Mouse (Mus musculus) telencephalon, adult 2 months (tissue): ENCODE data around the gene Zbed5.
"Not testable (repeated sequence)": the region's sequence is repeated elsewhere in the genome, so short reads cannot be mapped to it uniquely, and the experiment has no call there.

ENCODE experiments used
- DNase-seq: peaks from one replicate; pipeline ENCODE4 v3.0.0-alpha.2; 2011; ENCODE audit warnings: low read depth, low spot score

Gene Zbed5

DNA sequence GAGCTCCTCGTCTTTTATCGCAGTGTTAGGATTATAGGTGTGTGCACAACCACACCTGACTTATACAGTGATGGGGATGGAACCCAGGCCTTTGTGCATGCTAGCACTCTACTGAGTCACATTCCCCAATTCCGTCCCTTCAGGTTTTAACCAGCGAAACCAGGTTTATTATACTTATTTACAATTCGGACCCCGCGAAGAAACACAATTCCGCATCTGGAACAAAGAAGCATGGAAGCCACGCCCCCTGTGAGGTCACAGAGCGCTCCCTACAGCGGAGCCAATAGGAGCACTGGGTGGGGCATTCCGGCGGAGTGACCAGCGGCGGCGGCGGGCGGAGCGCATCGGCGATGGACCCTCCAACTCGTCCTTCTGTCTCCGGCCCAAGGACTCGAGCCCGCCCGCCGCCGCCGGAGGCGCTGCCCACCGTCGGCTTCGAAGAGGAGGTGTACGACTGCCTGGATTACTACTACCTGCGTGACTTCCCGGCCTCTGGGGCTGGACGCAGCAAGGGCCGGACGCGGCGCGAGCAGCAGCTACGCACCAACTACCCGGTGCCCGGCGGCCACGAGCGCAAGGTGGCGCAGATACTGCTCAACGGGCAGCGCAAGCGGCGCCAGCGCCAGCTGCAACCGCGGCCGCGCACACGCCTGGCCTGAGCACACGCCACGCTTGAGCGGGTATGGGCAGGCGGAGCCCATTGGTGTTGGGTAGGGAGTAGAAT is 12.9 kb downstream of the Zbed5 start, which contains the start of gene Nupr1l:
Gene Nupr1l, plus strand, starts transcription at position 299 of the 724 bp plus-strand sequence.
- peak; percentile 55 for DNase-seq

GRCm38 (mm10) chr5:129909147-129909546 is 13.6 kb downstream of the Zbed5 start:
- no peak for DNase-seq

DNA sequence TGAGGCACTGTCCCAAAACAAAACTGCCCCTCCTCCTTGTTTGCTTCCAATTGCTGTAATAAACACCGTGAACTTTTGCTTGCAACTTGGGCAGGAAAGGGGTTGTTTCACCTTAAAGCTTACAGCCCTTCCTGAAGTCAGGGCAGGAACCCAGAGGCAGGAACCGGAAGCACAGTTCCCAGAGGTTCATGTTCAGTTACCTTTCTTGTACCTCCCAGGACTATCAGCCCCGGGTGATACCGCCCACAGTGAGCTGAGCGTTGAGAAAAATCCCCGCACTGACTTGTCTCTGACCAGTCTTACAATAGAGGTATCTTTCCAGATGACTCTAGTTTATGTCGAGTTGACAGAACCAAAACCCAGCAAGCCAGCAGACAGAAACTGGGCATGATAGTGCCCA is 14.1 kb downstream of the Zbed5 start:
- DNase-seq, result no peak

DNA sequence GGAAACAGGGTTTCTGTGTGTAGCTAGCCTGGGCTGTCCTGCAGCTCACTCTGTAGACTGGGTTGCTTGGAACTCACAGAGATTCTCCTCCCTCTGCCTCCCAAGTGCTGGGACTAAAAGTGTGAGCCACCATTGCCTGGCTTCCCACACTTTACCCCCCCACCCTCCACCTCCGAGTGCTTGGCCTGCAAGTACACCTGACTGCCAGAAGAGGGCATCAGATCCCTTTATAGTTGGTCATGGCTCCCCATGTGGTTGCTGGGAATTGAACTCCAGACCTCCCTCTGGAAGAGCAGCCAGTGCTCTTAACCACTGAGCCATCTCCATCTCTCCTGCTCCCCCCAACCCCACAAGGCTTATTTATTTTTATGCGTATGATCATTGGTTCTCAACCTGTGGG is 18.5 kb downstream of the Zbed5 start:
- no peak for DNase-seq

- not testable (repeated sequence) for DNase-seq
These were observed 20.0 kb downstream of the Zbed5 start for GRCm38 (mm10) chr5:129915491-129915890.

DNA sequence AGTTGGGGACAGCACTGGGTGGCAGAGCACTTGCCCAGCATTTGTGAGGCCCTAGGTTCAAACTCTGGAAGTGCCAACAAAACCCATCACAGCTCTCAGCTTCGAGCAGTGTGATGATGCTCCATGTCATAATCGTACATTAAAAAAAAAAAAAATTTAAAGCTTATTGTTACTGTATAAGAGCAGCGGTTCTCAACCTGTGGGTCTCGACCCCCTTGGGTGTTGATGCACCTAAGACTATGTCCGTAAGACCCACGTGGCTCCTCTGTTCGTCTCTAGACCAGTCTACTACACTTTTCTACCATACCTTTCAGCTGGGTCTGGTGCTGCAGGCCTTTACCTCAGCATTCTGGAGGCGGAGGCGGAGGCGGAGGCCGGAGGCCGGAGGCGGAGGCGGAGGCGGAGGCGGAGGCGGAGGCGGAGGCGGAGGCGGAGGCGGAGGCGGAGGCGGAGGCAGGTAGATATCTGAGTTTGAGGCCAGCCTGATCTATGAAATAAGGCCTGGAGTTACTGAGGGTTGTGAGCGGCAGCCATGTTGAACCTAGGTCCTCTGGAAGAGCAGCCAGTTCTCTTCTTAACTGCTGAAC is 22.6 kb downstream of the Zbed5 start:
- DNase-seq, result no peak

GRCm38 (mm10) chr5:129918752-129919151 is 23.2 kb downstream of the Zbed5 start:
- DNase-seq, result no peak

- no peak for DNase-seq
These were observed 23.8 kb downstream of the Zbed5 start for GRCm38 (mm10) chr5:129919320-129919719.

DNA sequence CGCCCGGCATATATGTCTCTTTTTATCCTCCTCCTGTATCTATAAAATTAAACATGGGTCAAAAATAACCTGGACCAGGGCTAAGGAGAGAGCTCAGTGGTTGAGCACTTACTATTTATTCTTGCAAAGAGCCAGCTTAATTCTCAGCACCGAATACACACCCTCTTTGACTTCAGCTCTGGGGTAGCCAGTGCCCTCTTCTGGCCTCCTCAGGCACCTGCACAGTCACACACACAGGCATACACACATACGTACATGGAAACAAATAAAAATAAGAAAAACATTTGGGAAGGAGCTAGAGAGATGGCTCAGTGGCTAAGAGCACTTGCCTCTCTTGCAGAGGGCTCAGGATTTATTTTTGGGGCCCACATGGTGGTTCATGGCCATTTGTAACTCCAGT is 26.4 kb downstream of the Zbed5 start:
- no peak for DNase-seq

- no peak for DNase-seq
These were observed 29.4 kb downstream of the Zbed5 start for GRCm38 (mm10) chr5:129924820-129925452.

DNA sequence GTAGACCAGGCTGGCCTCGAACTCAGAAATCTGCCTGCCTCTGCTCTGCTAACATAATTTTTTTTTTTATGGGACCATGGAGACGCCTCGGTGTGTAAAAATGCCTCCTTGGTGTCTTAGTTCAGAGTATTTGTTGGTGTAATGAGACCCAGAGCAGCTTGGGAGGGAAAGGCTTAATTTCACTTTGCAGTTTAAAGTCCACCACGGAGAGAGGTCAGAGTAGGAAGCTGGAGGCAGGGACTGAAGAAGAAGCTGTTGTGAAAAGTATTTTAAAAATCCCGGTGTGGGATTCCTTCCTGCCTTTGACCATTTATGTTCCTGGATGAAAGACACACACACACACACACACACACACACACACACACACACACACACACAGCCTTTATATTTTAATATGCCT is 30.4 kb downstream of the Zbed5 start:
- no peak for DNase-seq

- no peak for DNase-seq
These were observed 34.7 kb downstream of the Zbed5 start for GRCm38 (mm10) chr5:129929924-129930855.

GRCm38 (mm10) chr5:129936941-129937340 is 41.4 kb downstream of the Zbed5 start:
- no peak for DNase-seq

- no peak for DNase-seq
These were observed 44.8 kb downstream of the Zbed5 start for GRCm38 (mm10) chr5:129940281-129940680.

DNA sequence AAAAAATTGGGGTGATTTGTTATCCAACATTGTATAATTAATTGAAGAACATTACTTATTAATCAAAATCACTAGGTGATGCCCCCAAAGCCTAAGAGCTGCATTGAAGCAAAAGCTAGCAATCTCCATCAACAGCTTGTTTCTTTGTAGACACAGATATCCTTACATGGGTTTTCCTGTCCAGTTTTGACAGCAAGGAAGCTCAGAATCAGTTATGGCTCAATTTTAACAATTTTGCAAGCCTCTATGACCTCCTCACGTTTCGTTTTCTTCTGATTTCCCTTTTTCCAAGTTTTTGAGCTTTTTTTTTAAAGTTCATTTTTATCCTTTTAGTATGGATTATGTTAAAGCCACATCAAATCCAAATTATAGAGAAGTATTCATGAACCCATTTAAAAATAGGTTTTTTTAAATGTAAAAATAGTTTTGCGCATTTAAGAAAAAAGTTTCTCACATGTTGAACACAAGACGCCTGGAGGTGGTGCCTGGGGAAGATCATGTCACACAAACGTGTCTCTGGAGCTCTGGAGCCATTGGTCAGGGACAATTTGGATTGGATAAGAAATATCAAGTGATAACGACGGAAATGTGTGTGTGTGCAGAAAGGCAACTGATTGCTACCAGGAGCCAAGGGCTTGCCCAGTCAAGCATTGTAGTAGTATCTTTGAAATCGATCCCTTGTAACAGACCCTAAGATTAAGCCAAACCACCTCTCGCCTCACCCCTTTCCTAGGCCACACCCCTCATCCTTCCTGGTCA is 45.4 kb downstream of the Zbed5 start:
- no peak for DNase-seq

GRCm38 (mm10) chr5:129941495-129942045 is 46.0 kb downstream of the Zbed5 start, which contains the start of gene Vkorc1l1:
TSS of gene Vkorc1l1 (plus strand) at chr5:129941970.
- peak; percentile 98 for DNase-seq

DNA sequence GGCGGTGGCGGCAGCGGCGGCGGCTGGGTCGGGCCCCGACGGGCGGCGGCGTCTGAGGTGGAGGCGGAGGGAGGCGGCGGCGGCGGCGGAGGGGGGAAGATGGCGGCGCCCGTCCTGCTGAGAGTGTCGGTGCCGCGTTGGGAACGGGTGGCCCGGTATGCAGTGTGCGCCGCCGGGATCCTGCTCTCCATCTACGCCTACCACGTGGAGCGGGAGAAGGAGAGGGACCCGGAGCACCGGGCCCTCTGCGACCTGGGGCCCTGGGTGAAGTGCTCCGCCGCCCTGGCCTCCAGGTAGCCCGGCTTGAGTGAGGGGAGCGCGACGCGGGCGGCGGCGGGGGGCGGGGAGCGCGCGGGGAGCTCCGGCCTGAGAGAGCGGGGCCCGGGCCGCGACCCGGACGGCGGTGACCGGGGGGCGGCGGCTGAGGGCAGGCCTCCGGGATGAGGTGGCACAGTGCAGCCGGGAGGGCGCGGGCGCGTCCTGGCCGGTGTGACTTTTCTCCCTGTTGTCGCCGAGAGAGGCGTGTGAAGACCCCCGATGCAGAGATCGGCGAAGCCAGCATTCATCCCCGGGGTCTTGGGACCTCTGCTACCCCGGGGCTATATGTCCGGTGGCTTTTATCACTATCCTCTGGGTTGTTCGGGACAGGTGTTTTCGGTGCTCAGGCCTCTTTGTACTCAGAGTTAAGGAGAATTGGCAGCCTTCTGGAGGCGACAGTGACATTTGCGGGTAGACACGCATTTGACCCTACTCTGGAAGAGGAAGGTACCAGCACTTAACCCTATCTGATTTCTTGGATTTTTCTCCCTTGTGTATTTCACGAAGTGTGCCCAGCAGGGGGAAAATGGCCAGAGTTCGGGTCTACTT is 46.8 kb downstream of the Zbed5 start:
- DNase-seq, result not testable (repeated sequence)

DNA sequence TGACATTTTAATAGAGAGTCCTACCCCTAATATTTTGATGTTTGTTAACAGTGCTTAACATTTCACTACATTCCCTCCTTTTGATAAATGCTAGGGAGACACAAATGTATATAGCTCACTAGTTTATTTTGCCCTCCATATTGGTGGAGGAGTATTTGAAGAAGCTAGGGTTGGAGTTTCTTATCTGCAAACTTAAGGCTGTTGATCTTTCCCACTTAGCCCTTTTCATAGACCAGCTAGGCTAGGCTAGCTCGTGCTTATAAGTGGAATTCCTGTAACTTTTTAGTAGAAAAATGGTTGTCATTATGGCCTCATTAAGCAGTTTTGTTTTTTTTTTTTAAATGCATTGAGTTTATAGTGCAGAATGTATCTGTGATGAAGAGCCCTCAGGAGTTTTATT is 47.9 kb downstream of the Zbed5 start:
- no peak for DNase-seq

DNA sequence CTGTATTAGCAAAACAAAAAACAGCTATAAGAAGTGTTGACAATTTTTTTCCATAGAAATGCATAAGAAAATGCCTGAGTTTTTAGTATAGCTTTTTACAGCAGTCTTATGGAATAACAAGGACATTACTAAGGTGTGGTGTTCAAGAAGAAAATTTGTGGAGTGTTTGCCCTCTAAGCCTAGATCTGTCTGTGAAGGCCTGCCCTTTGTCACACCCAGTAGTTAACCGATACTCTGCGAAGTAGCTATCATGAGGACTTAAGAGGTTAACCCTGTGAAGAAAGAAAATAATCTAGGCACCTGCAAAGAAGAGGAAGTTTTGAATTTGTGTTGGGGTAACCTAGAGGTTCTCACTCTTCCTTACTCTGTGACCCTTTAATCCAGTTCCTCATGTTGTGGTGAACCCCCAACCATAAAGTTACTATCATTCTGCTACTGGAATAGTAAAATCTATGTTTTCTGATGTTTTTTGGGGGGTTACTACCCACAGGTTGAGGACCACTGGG is 52.1 kb downstream of the Zbed5 start:
- no peak for DNase-seq
